Mouse (Mus musculus): ENCODE measurements around the gene Spg7. TPM values are rescaled to one million over a fixed set of nuclear protein-coding genes. Genes with fewer than 3 reads are reported as not detected.

Gene Spg7
- polyA plus RNA-seq, 1 experiment = 104 TPM

- Histone ChIP-seq H3K27ac (ENCODE audit: insufficient read depth, low read length) (no peak overlapping the region), H3K27me3 (ENCODE audit: control insufficient read depth, insufficient read depth, low read length) (no peaks in the 10 kb centered on the region), H3K4me3 (replicated peaks; ENCODE audit: insufficient read depth, low read depth, low read length) (no peak overlapping the region), H3K4me1 (ENCODE audit: control insufficient read depth, insufficient read depth, low read length) (peaks cover 19% of the 10 kb centered on the region)
- TF ChIP-seq CTCF (IDR thresholded peaks at IDR 0.05; ENCODE audit: borderline replicate concordance, insufficient read depth, low read depth, low read length) (no peak), POLR2A (IDR thresholded peaks at IDR 0.05; ENCODE audit: borderline replicate concordance, insufficient read depth, low read length) (no peak)
- WGBS = 65% methylated on average over 4 of the region's 4 CpGs
- no peak for DNase-seq
Observed at GRCm38 (mm10) chr8:123138741-123139140, 76.0 kb downstream of the Spg7 start.

- Histone ChIP-seq H3K4me1 (ENCODE audit: control insufficient read depth, insufficient read depth, low read length) (peaks cover 12% of the 10 kb centered on the region), H3K27ac (ENCODE audit: insufficient read depth, low read length) (no peak overlapping the region), H3K27me3 (ENCODE audit: control insufficient read depth, insufficient read depth, low read length) (no peaks in the 10 kb centered on the region), H3K4me3 (replicated peaks; ENCODE audit: insufficient read depth, low read depth, low read length) (no peak overlapping the region)
- TF ChIP-seq CTCF (IDR thresholded peaks at IDR 0.05; ENCODE audit: borderline replicate concordance, insufficient read depth, low read depth, low read length) = no peak
- no peak for TF ChIP-seq POLR2A (IDR thresholded peaks at IDR 0.05; ENCODE audit: borderline replicate concordance, insufficient read depth, low read length)
- DNase-seq = peak; percentile 68 to 90
- 27% methylated on average over 14 of the region's 14 CpGs for WGBS
Observed at GRCm38 (mm10) chr8:123141741-123142462, 79.2 kb downstream of the Spg7 start.

GRCm38 (mm10) chr8:123145279-123145678 is 82.5 kb downstream of the Spg7 start:
- TF ChIP-seq CTCF (IDR thresholded peaks at IDR 0.05; ENCODE audit: borderline replicate concordance, insufficient read depth, low read depth, low read length) = no peak
- TF ChIP-seq POLR2A (IDR thresholded peaks at IDR 0.05; ENCODE audit: borderline replicate concordance, insufficient read depth, low read length) = no peak
- Histone ChIP-seq H3K27ac (ENCODE audit: insufficient read depth, low read length) (no peak overlapping the region), H3K4me3 (replicated peaks; ENCODE audit: insufficient read depth, low read depth, low read length) (no peak overlapping the region), H3K27me3 (ENCODE audit: control insufficient read depth, insufficient read depth, low read length) (no peaks in the 10 kb centered on the region), H3K4me1 (ENCODE audit: control insufficient read depth, insufficient read depth, low read length) (peaks cover 12% of the 10 kb centered on the region)
- WGBS = 67% methylated on average over 6 of the region's 6 CpGs
- no peak for DNase-seq

- no peaks in the 10 kb centered on the region for H3K27me3 ChIP-seq (ENCODE audit: control insufficient read depth, insufficient read depth, low read length)
- no peak overlapping the region for H3K4me3 ChIP-seq (replicated peaks; ENCODE audit: insufficient read depth, low read depth, low read length)
- DNase-seq = no peak
- peaks cover 12% of the 10 kb centered on the region for H3K4me1 ChIP-seq (ENCODE audit: control insufficient read depth, insufficient read depth, low read length)
- H3K27ac ChIP-seq (ENCODE audit: insufficient read depth, low read length) = no peak overlapping the region
- TF ChIP-seq CTCF (IDR thresholded peaks at IDR 0.05; ENCODE audit: borderline replicate concordance, insufficient read depth, low read depth, low read length) (no peak), POLR2A (IDR thresholded peaks at IDR 0.05; ENCODE audit: borderline replicate concordance, insufficient read depth, low read length) (no peak)
- WGBS = 80% methylated on average over 7 of the region's 7 CpGs
Observed at GRCm38 (mm10) chr8:123146390-123146789, 83.6 kb downstream of the Spg7 start.

Other genes starting within 250 kb of the Spg7 start
- gene Cdh15, start 215.0 kb upstream of the Spg7 start, polyA plus RNA-seq (2012; rRNA removed) = 26.5 and 34.3 TPM in 2 replicates
- 104 and 105 TPM in 2 replicates for gene Ankrd11, start 20.7 kb upstream of the Spg7 start, polyA plus RNA-seq (2012; rRNA removed)
- gene Rpl13, start 39.4 kb downstream of the Spg7 start, polyA plus RNA-seq (2012; rRNA removed) = 829 and 864 TPM in 2 replicates
- 6.2 and 7.1 TPM in 2 replicates for gene Cpne7, start 54.4 kb downstream of the Spg7 start, polyA plus RNA-seq (2012; rRNA removed)
- gene Sult5a1, start 95.4 kb downstream of the Spg7 start, polyA plus RNA-seq (2012; rRNA removed) = 0.39 and 0.60 TPM in 2 replicates
- gene Dpep1, start 123.3 kb downstream of the Spg7 start, polyA plus RNA-seq (2012; rRNA removed) = 0.16 and 0.59 TPM in 2 replicates
- 95.0 and 98.2 TPM in 2 replicates for gene Chmp1a, start 149.8 kb downstream of the Spg7 start, polyA plus RNA-seq (2012; rRNA removed)
- gene Spata33, start 149.9 kb downstream of the Spg7 start, polyA plus RNA-seq (2012; rRNA removed) = 6.4 TPM in 2 replicates
- 92.1 and 97.0 TPM in 2 replicates for gene Cdk10, start 161.9 kb downstream of the Spg7 start, polyA plus RNA-seq (2012; rRNA removed)
- gene Spata2l, start 173.3 kb downstream of the Spg7 start, polyA plus RNA-seq (2012; rRNA removed) = 18.5 and 22.1 TPM in 2 replicates
- gene Zfp276, start 191.3 kb downstream of the Spg7 start, polyA plus RNA-seq (2012; rRNA removed) = 33.5 and 36.8 TPM in 2 replicates
- gene Vps9d1, start 191.4 kb downstream of the Spg7 start, polyA plus RNA-seq (2012; rRNA removed) = 83.7 and 86.7 TPM in 2 replicates

Data from cerebellum, adult 2 months (tissue).